Mouse (Mus musculus) CD4-positive naive resting alpha-beta T cell, adult 57 days (primary cell): ENCODE measurements around the gene Amph. TPM values are rescaled to one million over a fixed set of nuclear protein-coding genes. Genes with fewer than 3 reads are reported as not detected.

ENCODE experiments used
- total RNA-seq: library from RNA; stranded (reverse); gene quantifications from one replicate; pipeline ENCODE4 v1.2.4, GENCODE M21; 2023

Amph gene
- total RNA-seq, result not detected

GRCm38 (mm10) chr13:18948171-18949028, at the start of gene Amph:
Gene Amph, plus strand, starts transcription at chr13:18948205.

Other genes starting within 250 kb of the Amph start
- gene Vps41, start 230.9 kb upstream of the Amph start, total RNA-seq, result 55.9 TPM